Mouse (Mus musculus) spleen, postnatal 10 days (tissue): ENCODE measurements around the gene Satb1.
A peak's percentile ranks its signal among the peaks of the same experiment; 100 is the strongest.

Experiments used
- DNase-seq, 2 experiments: peaks; one replicate each; pipeline ENCODE4 v3.0.0; 2021 to 2022; ENCODE audit warnings: low spot score in 2 of 2

Gene Satb1

DNA sequence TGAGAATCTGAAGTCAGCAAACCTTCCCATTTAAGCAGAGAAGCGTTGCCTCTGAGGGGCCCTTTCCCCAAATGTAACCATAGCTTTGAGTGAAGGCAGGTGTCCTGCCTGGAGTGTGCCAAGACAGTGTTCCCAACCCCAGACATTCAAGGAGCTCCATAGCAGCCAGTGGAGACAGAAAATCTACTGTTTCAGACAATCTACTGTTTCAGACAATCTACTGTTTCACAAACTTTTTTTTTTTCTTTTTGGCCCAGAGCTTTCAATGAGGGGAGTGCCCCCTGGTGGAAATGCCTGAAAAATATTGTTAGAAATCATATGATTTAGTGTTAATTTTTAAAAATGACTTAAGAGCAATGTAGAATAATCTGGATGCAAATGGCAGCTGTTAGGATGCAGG lies 55.3 kb downstream of the Satb1 start:
- DNase-seq = peak in 1 of 2 experiments; percentile 45

GRCm38 (mm10) chr17:51775070-51775881 lies 57.8 kb downstream of the Satb1 start:
- DNase-seq = no peak

DNA sequence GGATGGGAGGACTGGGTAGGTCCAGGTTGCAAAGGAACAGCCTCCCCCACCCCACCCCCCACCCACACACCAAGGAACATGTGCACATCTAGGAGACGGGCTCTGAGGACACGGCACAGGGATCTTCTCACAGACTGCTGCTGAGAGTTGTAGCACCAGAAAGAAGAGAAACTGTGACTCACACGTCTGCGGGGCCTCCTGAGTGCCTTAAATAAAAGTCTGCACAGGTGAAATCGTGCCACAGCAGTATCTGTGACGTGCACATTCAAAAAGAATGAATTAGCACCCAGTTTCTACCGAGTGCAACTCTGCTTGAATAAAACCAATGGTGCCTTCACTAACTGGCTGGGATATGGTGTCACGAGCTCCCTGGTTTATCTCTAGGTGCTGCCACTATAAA lies 69.5 kb downstream of the Satb1 start:
- no peak for DNase-seq

DNA sequence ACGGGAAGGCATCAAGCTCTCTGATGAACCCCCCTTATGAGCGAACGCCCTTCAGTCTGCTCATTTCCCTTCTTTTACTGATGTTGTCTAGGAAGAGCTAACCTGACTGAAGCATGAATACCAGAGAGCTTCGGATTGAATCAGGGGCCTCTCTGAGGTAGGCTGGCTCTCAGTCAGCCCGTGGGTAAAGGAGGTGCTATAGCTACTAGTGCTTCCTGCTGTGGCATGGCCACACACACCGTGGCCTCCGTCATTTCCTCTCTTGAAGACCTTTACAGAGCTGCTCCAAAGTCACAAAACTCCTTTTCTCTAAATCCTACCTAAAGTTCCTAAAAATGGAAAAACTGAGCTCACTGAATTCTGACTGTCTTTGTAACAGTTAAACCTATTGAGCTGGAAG lies 70.6 kb downstream of the Satb1 start:
- DNase-seq = no peak

DNA sequence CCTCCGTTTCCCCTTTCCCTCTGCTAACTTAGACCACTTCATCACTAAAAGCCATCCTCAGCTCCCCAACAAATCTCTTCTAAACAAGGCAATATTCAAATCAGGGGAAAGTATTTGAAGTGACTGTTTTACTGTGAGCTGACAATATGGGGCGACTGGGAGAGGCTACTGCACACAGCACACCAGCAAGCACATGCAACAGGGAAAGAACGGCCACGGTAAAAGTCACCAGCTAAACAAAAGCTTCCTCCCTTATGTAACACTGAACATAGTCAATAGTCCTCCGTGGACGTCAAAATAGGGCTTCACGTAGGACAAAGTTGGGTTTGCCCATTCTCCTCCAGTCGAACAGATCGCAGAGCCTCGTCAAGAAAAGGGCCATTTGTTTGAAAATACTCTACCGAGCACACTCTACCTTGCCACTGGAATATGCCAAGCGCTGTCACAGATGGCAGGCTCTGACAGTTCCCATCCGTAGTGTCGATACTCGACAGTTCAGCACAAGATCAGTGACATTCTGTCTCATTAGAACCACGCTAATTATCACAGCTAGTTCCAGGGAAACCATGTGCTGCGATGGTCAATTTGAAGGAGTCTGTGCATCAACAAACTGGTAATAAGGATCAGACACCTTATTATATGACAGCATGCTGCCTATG lies 72.0 kb downstream of the Satb1 start:
- DNase-seq = no peak

DNA sequence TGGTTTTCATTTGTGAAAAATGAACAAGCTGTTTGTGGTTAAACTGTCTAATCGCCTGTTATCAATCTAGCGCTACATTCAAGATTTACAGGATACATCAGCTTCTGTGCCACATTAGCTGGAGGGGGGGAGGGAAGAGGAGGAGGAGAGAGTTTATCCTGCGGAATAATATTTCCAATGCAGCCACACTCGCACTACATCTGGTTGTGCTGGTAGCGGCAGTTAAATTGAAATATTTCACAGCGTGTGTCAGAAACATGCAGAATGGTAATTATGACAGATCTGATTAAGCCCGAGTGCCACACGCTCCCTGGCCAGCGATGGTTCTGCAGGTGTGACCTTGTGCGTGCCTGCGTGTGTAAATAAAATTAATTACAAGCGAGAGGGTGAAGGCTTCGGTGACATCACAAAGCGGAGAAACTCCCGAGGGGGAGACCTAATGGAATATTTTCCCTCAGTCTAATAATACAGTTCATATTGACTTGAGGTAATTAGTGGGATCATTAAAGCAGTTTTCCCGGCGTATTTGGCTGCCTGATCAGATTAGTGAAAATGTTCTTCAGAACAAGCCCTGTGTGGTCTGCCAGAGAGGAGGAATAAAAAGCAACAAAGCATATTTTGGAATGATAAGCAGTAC lies 72.7 kb downstream of the Satb1 start:
- no peak for DNase-seq

GRCm38 (mm10) chr17:51759509-51759908 lies 73.6 kb downstream of the Satb1 start:
- no peak for DNase-seq

- no peak for DNase-seq
Observed at GRCm38 (mm10) chr17:51752142-51752541, 80.9 kb downstream of the Satb1 start.

- no peak for DNase-seq
Observed at GRCm38 (mm10) chr17:51747204-51747603, 85.9 kb downstream of the Satb1 start.

DNA sequence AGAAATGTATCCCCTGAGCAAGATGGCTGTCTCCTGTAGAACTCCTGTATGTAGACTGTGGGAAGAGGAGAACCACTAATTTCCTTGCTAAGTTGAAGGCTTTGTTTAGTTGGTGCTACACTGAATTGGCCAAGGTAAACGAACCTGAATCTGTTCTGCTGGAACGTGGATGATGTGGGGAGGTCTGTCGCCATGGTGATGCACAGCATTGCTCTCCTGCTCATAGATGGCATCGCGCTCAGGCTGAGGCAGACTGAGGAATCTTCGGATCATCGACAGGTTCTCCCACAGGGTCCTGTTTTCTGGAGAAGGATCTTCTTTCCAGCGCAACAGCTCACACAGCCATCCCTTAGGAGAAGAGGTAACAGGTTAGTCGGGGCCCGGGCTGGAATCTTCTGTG lies 90.6 kb downstream of the Satb1 start:
- DNase-seq = no peak

DNA sequence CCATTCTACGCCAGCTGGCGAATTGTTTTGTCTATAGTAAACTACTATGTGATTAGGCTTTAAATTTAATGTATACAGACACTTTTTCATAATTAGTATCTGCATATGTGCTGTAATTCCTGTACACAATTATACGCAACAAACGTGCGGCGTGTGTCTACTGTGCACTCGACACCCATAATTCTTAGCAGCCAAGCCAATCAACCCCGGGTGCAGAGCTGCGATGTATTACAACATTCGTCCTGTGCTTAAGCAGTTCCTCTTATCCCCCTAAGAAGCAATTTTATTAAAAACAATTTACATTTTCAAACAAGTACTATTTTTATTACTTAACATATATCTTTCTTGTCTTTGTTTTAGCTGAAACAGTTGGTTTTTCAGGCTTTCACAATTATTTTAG lies 92.0 kb downstream of the Satb1 start:
- DNase-seq = no peak

DNA sequence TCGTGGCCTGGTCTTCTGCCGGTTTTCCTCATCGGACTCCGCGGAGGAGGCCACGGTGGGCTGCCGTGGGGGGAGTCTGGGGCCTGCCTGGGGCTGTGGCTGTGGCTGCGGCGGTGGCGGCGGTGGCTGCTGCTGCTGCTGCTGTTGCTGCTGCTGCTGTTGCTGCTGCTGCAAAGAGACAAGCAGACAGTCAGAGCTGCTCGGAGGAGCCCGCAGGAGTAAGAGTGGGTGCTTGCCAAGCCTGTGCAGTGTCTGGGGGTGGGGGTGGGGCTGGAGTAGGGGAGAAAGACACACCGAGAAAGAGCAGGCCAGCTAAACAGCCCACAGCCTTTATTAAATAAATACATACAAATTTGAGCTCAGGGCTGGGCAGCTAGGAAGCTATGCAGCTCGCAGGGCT lies 92.8 kb downstream of the Satb1 start:
- no peak for DNase-seq

DNA sequence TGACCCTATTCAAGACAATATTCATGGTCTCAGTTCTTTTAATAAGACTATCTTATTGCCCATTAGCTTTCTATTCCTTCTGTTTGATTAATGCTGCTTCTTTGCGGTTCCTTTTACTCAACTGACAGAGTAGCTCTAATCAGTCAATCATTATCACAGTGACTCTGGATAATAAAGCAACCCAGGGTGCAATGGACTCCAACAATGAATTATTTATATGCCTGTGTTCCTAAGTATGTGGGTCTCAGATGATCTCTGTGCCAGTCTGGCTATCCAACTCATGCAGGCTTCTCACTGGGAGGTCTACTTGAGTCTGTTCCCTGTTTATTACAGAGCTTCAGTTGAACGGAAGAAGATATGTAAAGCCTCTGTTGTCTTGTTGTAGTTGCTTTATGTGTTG lies 108.6 kb downstream of the Satb1 start:
- no peak for DNase-seq

DNA sequence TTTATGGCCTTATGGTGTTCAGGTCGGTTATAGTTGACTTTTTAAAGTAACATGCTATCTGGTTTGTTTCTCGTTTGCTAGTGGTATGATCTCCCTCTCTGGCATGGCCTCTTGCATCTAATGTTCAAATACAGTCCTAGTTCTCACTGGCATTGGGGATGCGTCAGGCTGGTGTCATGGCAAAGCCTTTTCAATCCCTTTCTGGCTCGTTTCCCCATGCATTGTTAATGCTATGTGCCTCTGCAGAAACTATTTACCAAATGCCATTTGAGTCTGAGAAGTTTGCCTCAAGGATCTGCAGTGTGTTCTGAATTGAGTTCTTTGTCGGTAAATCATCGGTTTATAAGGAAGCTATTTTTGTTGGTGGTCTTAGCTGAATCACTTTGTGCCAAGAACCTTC lies 137.4 kb downstream of the Satb1 start:
- DNase-seq = no peak

DNA sequence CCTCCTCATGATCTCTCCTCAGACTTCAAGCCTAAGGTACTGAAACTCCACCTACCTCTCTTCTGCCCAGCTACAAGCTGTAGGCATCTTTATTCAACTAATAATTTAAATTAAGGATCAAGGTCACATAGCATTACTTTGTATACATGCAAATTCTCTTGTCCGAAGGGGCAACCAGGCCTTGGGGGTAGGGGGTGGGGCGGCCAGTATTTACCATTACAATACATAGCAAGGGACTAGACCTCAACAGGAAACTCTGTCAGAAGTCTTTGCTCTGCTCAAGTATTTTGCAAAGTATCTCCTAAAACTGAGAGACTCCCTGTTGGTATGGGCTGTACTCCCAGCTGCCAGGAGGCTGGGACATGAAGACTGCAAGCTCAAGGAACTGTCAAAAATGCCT lies 137.8 kb downstream of the Satb1 start:
- DNase-seq = no peak

- DNase-seq = no peak
Observed at GRCm38 (mm10) chr17:51690526-51690925, 142.6 kb downstream of the Satb1 start.

- no peak for DNase-seq
Observed at GRCm38 (mm10) chr17:51687226-51687625, 145.9 kb downstream of the Satb1 start.
